Mouse (Mus musculus): ENCODE results near the gene Frmd8. TPM values are rescaled to one million over a fixed set of nuclear protein-coding genes. Genes with fewer than 3 reads are reported as not detected.

Frmd8 gene
- polyA plus RNA-seq, 1 experiment from 2014 or later: 9.0 TPM

- Histone ChIP-seq H3K36me3 (replicated peaks; ENCODE audit: insufficient read depth, low read length) (no peaks in the 10 kb centered on the region; the same call in 1 of the 2 replicates), H3K4me3 (ENCODE audit: low read depth, low read length) (no peak overlapping the region), H3K27ac (ENCODE audit: low read depth) (peak overlapping the region; percentile 85), H3K4me1 (ENCODE audit: insufficient read depth) (peaks cover 15% of the 10 kb centered on the region; the same call in 1 of the 2 replicates), H3K27me3 (ENCODE audit: insufficient read depth, low read length) (no peaks in the 10 kb centered on the region), H3K9ac (replicated peaks) (no peak overlapping the region), H3K9me3 (ENCODE audit: low read length) (no peaks in the 10 kb centered on the region), H3K4me2 (ENCODE audit: low read depth, low read length) (no peak overlapping the region)
- 77% methylated on average over 12 of the region's 12 CpGs for WGBS (ENCODE audit: insufficient replicate concordance)
- no peak for TF ChIP-seq EP300 (IDR thresholded peaks at IDR 0.05; ENCODE audit: low read depth)
- TF ChIP-seq CTCF (IDR thresholded peaks at IDR 0.05; ENCODE audit: low read depth): no peak
- ATAC-seq (no peak), DNase-seq (no peak)
Observed at GRCm38 (mm10) chr19:5834260-5834925, 40.7 kb downstream of the Frmd8 start.

- 71% methylated on average over 10 of the region's 10 CpGs for WGBS (ENCODE audit: insufficient replicate concordance)
- DNase-seq (peak; percentile 75), ATAC-seq (peak; percentile 90)
- H3K9me3 ChIP-seq (ENCODE audit: low read length): no peaks in the 10 kb centered on the region
- TF ChIP-seq CTCF (IDR thresholded peaks at IDR 0.05; ENCODE audit: low read depth) (no peak), EP300 (IDR thresholded peaks at IDR 0.05; ENCODE audit: low read depth) (peak; percentile 67)
- no peaks in the 10 kb centered on the region; the same call in none of the 2 replicates for H3K36me3 ChIP-seq (replicated peaks; ENCODE audit: insufficient read depth, low read length)
- no peak overlapping the region for H3K9ac ChIP-seq (replicated peaks)
- H3K4me3 ChIP-seq (ENCODE audit: low read depth, low read length): no peak overlapping the region
- H3K27me3 ChIP-seq (ENCODE audit: insufficient read depth, low read length): no peaks in the 10 kb centered on the region
- H3K4me1 ChIP-seq (ENCODE audit: insufficient read depth): peaks cover 18% of the 10 kb centered on the region; the same call in 1 of the 2 replicates
- no peak overlapping the region for H3K4me2 ChIP-seq (ENCODE audit: low read depth, low read length)
- H3K27ac ChIP-seq (ENCODE audit: low read depth): peak overlapping the region; percentile 85
Observed at GRCm38 (mm10) chr19:5833287-5834100, 41.6 kb downstream of the Frmd8 start.

- H3K9ac ChIP-seq (replicated peaks): no peak overlapping the region
- peaks cover 3% of the 10 kb centered on the region for H3K36me3 ChIP-seq (replicated peaks; ENCODE audit: insufficient read depth, low read length)
- H3K4me3 ChIP-seq (ENCODE audit: low read depth, low read length): no peak overlapping the region
- peaks cover 20% of the 10 kb centered on the region for H3K4me1 ChIP-seq (ENCODE audit: insufficient read depth)
- no peaks in the 10 kb centered on the region for H3K9me3 ChIP-seq (ENCODE audit: low read length)
- DNase-seq (no peak), ATAC-seq (no peak)
- 67% methylated on average over 6 of the region's 6 CpGs for WGBS (ENCODE audit: insufficient replicate concordance)
- no peak for TF ChIP-seq EP300 (IDR thresholded peaks at IDR 0.05; ENCODE audit: low read depth)
- no peak for TF ChIP-seq CTCF (IDR thresholded peaks at IDR 0.05; ENCODE audit: low read depth)
- H3K4me2 ChIP-seq (ENCODE audit: low read depth, low read length): no peak overlapping the region
- peak overlapping the region; percentile 85 for H3K27ac ChIP-seq (ENCODE audit: low read depth)
- H3K27me3 ChIP-seq (ENCODE audit: insufficient read depth, low read length): no peaks in the 10 kb centered on the region
Observed at GRCm38 (mm10) chr19:5832326-5832725, 42.7 kb downstream of the Frmd8 start.

- Histone ChIP-seq H3K4me3 (ENCODE audit: low read depth, low read length) (no peak overlapping the region), H3K9ac (replicated peaks) (no peak overlapping the region), H3K9me3 (ENCODE audit: low read length) (no peaks in the 10 kb centered on the region), H3K4me2 (ENCODE audit: low read depth, low read length) (no peak overlapping the region), H3K4me1 (ENCODE audit: insufficient read depth) (peaks cover 23% of the 10 kb centered on the region), H3K36me3 (replicated peaks; ENCODE audit: insufficient read depth, low read length) (peaks cover 7% of the 10 kb centered on the region), H3K27me3 (ENCODE audit: insufficient read depth, low read length) (no peaks in the 10 kb centered on the region), H3K27ac (ENCODE audit: low read depth) (peak overlapping the region; percentile 85)
- no peak for TF ChIP-seq EP300 (IDR thresholded peaks at IDR 0.05; ENCODE audit: low read depth)
- TF ChIP-seq CTCF (IDR thresholded peaks at IDR 0.05; ENCODE audit: low read depth): no peak
- DNase-seq (no peak), ATAC-seq (no peak)
- WGBS (ENCODE audit: insufficient replicate concordance): 71% methylated on average over 4 of the region's 4 CpGs
Observed at GRCm38 (mm10) chr19:5831958-5832320, 43.1 kb downstream of the Frmd8 start.

GRCm38 (mm10) chr19:5831224-5831957 is 43.7 kb downstream of the Frmd8 start:
- Histone ChIP-seq H3K9ac (replicated peaks) (no peak overlapping the region), H3K27ac (ENCODE audit: low read depth) (peak overlapping the region; percentile 85)
- ATAC-seq: no peak

GRCm38 (mm10) chr19:5830776-5831175 is 44.3 kb downstream of the Frmd8 start:
- Histone ChIP-seq H3K27me3 (ENCODE audit: insufficient read depth, low read length) (no peaks in the 10 kb centered on the region), H3K9ac (replicated peaks) (no peak overlapping the region), H3K27ac (ENCODE audit: low read depth) (no peak overlapping the region), H3K9me3 (ENCODE audit: low read length) (no peaks in the 10 kb centered on the region), H3K4me1 (ENCODE audit: insufficient read depth) (peaks cover 21% of the 10 kb centered on the region), H3K36me3 (replicated peaks; ENCODE audit: insufficient read depth, low read length) (peaks cover 12% of the 10 kb centered on the region), H3K4me2 (ENCODE audit: low read depth, low read length) (no peak overlapping the region), H3K4me3 (ENCODE audit: low read depth, low read length) (no peak overlapping the region)
- no peak for TF ChIP-seq CTCF (IDR thresholded peaks at IDR 0.05; ENCODE audit: low read depth)
- no peak for TF ChIP-seq EP300 (IDR thresholded peaks at IDR 0.05; ENCODE audit: low read depth)
- DNase-seq (no peak), ATAC-seq (no peak)
- WGBS (ENCODE audit: insufficient replicate concordance): 72% methylated on average over 7 of the region's 7 CpGs

More at GRCm38 (mm10) chr19:5831224-5831957, 43.7 kb downstream of the Frmd8 start:
- Histone ChIP-seq H3K27me3 (ENCODE audit: insufficient read depth, low read length) (no peaks in the 10 kb centered on the region), H3K4me1 (ENCODE audit: insufficient read depth) (peaks cover 21% of the 10 kb centered on the region), H3K36me3 (replicated peaks; ENCODE audit: insufficient read depth, low read length) (peaks cover 7% of the 10 kb centered on the region), H3K9me3 (ENCODE audit: low read length) (no peaks in the 10 kb centered on the region), H3K4me3 (ENCODE audit: low read depth, low read length) (no peak overlapping the region), H3K4me2 (ENCODE audit: low read depth, low read length) (no peak overlapping the region)
- WGBS (ENCODE audit: insufficient replicate concordance): 66% methylated on average over 11 of the region's 11 CpGs
- DNase-seq: no peak
- TF ChIP-seq EP300 (IDR thresholded peaks at IDR 0.05; ENCODE audit: low read depth): no peak
- TF ChIP-seq CTCF (IDR thresholded peaks at IDR 0.05; ENCODE audit: low read depth): no peak

Measured in liver, postnatal 0 days (tissue).